Mouse (Mus musculus) mature B cell (primary cell): ENCODE measurements around the gene Bcor.

Experiments
- in situ Hi-C: fragments of 300-500 bp; cut with MboI; formaldehyde crosslinking; loops from 2 replicates; pipeline ENCODE4 v1.14.3; 2019

Gene Bcor

DNA sequence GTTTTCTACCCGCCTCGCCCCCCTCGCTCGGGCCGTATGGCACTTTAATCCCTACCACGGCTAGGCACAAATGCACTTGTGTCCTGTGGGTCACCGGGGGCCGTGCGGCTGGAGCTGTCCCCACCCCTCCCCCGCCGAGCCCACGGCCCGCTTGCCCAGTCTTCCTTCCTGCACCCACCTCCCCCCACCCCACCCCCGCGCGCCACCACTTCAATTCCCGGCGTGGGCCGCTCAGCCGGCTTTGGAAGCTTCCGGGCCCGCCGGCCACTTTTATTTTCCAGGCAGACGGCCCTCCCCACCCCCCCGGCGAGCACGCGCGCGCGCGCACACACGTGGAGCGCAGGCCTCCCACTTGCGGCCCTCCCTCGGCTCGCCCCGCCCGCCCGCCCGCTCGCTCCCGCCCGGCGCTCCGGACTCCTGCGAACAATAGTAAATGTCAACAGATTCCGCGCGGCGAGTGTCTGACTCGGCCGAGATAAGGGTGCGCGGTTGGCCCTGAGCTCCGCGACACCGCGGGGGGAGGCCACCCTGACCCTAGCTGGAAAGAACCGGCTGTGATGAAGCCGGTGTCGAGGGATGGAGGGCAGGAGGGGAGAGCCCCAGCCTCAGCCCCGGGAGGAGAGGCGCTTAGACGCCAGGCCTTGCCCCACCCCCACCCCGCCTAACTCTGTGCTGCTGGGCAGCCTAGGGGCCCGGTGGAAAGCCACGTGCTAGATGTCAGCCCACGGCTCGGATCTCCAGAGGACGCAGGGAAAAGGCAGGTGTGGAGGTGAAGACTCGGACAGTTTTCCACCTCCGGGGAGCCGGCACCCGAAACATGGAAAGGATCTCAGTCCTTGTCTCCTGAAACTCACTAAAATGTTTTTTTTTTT is 153.0 kb downstream of the Bcor start:
- in situ Hi-C loops: loop anchor here (10.0 kb wide), 1 partner anchor 148 kb away; no protein-coding TSS in a partner anchor

GRCm38 (mm10) chrX:12006031-12006881 is 153.9 kb downstream of the Bcor start:
- in situ Hi-C loops: loop anchor here (10.0 kb wide), 1 partner anchor 149 kb away; no protein-coding TSS in a partner anchor

DNA sequence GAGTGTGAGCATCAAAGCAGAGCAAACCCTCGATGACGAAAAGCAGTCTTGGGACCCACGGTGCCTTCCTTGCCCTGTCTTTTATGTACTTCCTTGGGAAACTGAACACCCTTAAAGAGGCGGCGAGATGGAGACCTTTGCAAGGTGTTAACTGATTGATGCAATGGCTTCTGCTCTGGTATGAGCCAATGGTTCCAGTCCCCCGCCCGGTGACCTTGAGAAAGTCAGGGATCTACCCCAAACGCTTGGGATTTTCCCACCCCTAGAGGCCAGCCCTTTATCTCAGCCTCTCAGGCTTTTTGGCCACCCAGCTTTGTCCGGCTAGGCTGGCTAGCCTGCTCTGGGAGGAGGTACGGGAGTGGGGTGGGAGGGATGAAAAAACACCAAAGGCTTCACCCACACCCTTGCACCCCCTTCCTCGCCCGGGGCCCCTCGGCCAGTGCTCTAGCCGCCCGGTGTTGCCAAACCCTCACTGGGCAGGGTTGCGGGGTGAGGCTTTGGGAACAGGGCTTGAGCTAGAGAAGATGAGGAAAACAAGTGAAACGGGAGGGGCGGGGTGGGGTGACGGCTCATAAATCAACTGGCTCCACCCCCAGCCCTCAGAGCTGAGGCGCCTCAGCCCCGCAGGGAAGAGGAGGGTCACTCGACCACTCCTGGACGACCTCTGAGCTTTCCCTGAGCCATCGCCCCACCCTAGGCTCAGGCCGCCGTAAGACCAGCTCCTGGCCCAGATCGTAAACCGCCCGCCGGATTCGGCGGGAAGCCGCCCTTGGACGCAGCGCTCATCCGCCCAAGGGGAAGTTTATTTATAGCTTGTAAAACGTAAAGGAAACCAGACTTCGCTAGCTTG is 154.7 kb downstream of the Bcor start:
- in situ Hi-C loops: loop anchor here (10.0 kb wide), 1 partner anchor 149 kb away; no protein-coding TSS in a partner anchor

DNA sequence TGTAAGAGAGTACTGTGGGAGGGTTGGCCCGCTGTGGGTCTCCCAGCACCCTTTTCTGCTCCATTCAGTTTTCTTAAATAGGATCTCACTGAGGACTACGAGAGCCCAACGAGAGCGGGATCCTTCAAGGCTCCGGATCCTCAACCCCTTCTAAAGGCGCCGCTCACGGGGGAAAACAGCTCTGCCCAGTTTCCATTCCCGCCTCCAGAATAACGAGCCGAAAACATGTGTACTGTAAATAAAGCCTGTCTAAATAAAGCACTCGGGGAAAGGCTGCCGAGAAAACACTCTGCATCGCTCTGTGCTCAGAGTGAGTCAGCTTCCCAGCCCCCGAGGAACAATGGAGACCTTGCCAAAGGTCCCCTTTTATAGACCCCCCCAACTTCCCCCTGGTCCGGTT is 155.7 kb downstream of the Bcor start:
- in situ Hi-C loops: loop anchor here (10.0 kb wide), 1 partner anchor 150 kb away; no protein-coding TSS in a partner anchor

GRCm38 (mm10) chrX:12003947-12004346 is 156.2 kb downstream of the Bcor start:
- in situ Hi-C loops: loop anchor here (10.0 kb wide), 1 partner anchor 151 kb away; no protein-coding TSS in a partner anchor

GRCm38 (mm10) chrX:12003539-12003938 is 156.6 kb downstream of the Bcor start:
- in situ Hi-C loops: loop anchor here (10.0 kb wide), 1 partner anchor 151 kb away; no protein-coding TSS in a partner anchor

GRCm38 (mm10) chrX:12003106-12003505 is 157.0 kb downstream of the Bcor start:
- in situ Hi-C loops: loop anchor here (10.0 kb wide), 1 partner anchor 152 kb away; no protein-coding TSS in a partner anchor

GRCm38 (mm10) chrX:12002596-12002995 is 157.6 kb downstream of the Bcor start:
- in situ Hi-C loops: loop anchor here (10.0 kb wide), 1 partner anchor 152 kb away; no protein-coding TSS in a partner anchor

GRCm38 (mm10) chrX:12001969-12002368 is 158.2 kb downstream of the Bcor start:
- in situ Hi-C loops: loop anchor here (10.0 kb wide), 1 partner anchor 153 kb away; no protein-coding TSS in a partner anchor

- in situ Hi-C loops: loop anchor here (10.0 kb wide), 1 partner anchor 153 kb away; no protein-coding TSS in a partner anchor
Measured at GRCm38 (mm10) chrX:12001336-12001735, 158.8 kb downstream of the Bcor start.

DNA sequence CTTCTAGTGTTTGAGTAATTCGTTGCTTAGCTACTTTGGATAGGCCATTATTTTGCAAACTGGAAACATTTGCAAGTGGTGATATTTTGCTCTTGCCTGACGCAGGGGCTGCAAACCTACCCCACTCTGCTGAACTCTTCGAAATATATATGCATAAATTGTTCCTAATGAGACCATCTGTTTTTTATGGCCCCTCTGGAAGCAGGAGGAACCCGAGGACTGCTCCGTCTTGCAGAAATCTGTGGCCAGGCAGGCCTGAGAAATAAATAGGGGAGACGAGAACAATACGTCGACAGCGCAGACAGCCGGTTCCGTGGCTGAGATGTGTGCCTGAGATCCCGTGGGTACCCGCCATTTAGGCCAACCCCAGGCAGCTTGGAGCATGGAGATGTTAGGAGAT is 159.5 kb downstream of the Bcor start:
- in situ Hi-C loops: loop anchor here (10.0 kb wide), 1 partner anchor 154 kb away; no protein-coding TSS in a partner anchor

GRCm38 (mm10) chrX:11999951-12000350 is 160.2 kb downstream of the Bcor start:
- in situ Hi-C loops: loop anchor here (10.0 kb wide), 1 partner anchor 155 kb away; no protein-coding TSS in a partner anchor

DNA sequence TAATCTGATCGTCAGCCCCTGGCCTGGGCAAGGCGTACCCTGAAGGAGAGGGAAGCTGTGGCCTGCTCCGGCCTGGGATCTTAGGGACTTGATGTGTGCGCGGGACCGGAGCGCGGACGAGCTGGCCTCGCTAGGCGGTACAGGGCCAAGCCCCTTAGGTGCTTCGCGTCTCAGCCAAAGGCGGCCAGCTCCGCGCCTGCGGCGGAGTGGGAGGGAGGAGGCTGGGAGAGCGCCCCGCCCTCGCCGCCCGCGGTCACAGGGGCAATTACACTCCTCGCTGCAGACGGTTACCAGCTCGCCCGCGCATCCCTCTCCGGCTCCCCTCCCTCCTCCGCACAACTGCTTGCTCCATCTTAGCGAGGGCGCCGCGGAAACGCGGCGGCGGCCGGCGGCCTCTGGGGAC is 161.2 kb downstream of the Bcor start:
- in situ Hi-C loops: no loop called here

GRCm38 (mm10) chrX:11996891-11997290 is 163.3 kb downstream of the Bcor start:
- in situ Hi-C loops: no loop called here

DNA sequence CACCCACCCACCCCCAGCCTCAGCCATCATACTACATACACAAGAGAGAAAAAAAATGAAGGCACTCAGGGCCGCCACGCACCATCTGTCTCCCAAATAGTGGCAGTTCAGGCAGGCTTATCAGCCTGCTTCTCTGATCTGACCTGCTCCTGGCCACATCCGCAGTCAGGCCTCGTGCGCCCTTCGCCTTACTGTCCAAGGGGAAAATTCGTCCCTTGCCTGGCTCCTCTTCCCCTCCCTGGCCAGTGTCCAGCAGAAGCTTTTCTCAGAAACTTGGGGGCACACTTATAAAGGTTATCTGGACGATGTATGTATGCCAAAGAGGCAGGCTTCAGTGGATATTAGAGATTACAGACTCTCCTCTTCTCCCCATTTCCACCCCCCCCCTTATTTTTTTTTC is 163.7 kb downstream of the Bcor start:
- in situ Hi-C loops: no loop called here

GRCm38 (mm10) chrX:11993641-11994419 is 166.3 kb downstream of the Bcor start:
- in situ Hi-C loops: no loop called here

GRCm38 (mm10) chrX:11989471-11989870 is 170.7 kb downstream of the Bcor start:
- in situ Hi-C loops: no loop called here

DNA sequence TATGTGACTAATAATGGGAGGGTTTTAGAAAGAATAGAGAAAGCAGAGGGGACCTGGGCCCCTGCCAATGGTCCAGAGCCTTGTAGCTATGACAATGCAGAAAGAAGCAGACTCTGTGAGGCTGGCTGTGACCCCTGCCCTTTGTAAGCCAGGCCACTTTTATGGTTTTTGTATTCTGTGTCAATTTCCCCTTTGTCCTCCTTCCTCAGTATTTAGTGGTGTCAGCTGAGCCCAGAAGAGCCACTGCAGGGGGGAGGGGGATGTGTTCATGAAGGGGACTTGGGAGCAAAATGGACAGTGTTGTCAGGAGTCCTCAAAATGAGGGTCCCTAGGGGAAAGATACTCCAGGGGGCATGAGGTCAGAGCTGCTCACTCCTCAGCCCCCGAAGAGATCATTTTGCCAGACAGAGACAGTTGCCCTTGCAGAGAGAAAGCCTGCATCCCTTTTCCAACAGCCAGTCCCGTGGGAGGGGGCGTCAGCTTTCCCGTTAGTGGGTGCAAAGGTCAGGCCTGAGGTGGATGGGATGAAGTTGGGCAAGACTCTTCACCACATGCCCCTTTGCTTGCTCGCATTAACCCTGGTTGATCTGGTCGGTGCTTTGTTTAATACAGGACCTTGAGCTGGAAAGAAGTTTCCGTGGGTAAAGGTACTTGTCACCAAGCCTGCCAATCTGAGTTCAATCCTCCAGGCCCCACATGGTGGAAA is 171.8 kb downstream of the Bcor start:
- in situ Hi-C loops: no loop called here

DNA sequence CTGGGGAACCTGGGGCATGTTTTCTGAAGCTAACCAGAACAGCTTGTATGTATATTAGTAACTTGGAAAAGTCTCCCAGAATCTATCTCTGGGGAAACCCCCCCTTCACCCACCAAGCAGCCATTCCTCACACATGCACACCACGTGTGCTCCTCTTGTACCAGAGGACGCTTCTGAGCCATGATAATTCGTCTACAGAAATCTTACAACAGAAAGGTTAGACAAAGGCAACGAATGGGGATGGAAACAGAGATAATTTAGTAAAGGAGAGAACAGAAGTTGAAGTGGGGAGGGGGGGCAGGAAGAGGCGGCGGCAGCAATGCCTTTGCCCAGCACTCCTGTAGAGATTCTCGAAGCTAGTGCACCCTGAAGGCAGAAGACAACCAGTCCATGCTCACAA is 172.6 kb downstream of the Bcor start:
- in situ Hi-C loops: no loop called here
